Mouse (Mus musculus) brown adipose tissue, adult 24 weeks (tissue): ENCODE data around the gene Epb42. TPM values are rescaled to one million over a fixed set of nuclear protein-coding genes. Genes with fewer than 3 reads are reported as not detected.

Experiments used
- polyA plus RNA-seq: library from polyadenylated mRNA; stranded (reverse); fragments of >200 nt; gene quantifications from 2 replicates; pipeline ENCODE4 v1.2.4, GENCODE M21; 2012; ENCODE audit not compliant: missing spikeins, insufficient read depth, insufficient read length

Epb42 gene
- polyA plus RNA-seq, 1 experiment: not detected

Other genes with a start within 250 kb of the Epb42 start
- gene Cdan1, start 186.9 kb downstream of the Epb42 start, polyA plus RNA-seq: 1.3 and 3.3 TPM in 2 replicates
- gene Ttbk2, start 186.5 kb downstream of the Epb42 start, polyA plus RNA-seq: 3.3 and 5.2 TPM in 2 replicates
- 10.5 and 12.3 TPM in 2 replicates for gene Ubr1, start 66.4 kb downstream of the Epb42 start, polyA plus RNA-seq
- 4.8 and 5.3 TPM in 2 replicates for gene Tmem62, start 60.1 kb downstream of the Epb42 start, polyA plus RNA-seq
- gene Ccndbp1, start 28.7 kb downstream of the Epb42 start, polyA plus RNA-seq: 37.4 and 38.1 TPM in 2 replicates
- not detected in 2 replicates for gene Tgm5, start 48.8 kb upstream of the Epb42 start, polyA plus RNA-seq
- not detected in 2 replicates for gene Tgm7, start 72.7 kb upstream of the Epb42 start, polyA plus RNA-seq
- 9.3 and 9.5 TPM in 2 replicates for gene Adal, start 103.4 kb upstream of the Epb42 start, polyA plus RNA-seq
- gene Lcmt2, start 103.6 kb upstream of the Epb42 start, polyA plus RNA-seq: 4.9 and 5.9 TPM in 2 replicates
- 12.8 and 16.4 TPM in 2 replicates for gene Tubgcp4, start 133.6 kb upstream of the Epb42 start, polyA plus RNA-seq
- gene Zscan29, start 134.1 kb upstream of the Epb42 start, polyA plus RNA-seq: 6.6 and 8.6 TPM in 2 replicates
- gene Trp53bp1, start 234.3 kb upstream of the Epb42 start, polyA plus RNA-seq: 8.7 and 12.8 TPM in 2 replicates